Mouse (Mus musculus) liver, embryonic 14.5 days (tissue): ENCODE data around the gene Acr.

ENCODE experiments used
- CTCF ChIP-seq: IDR thresholded peaks from 2 replicates; pipeline ENCODE4 v1.5.1; 2016; ENCODE audit warnings: antibody characterized with exemption, low read depth, control low read depth
- EP300 ChIP-seq: IDR thresholded peaks from 2 replicates; pipeline ENCODE4 v1.6.1; 2016; ENCODE audit warnings: antibody characterized with exemption, low read depth

DNA sequence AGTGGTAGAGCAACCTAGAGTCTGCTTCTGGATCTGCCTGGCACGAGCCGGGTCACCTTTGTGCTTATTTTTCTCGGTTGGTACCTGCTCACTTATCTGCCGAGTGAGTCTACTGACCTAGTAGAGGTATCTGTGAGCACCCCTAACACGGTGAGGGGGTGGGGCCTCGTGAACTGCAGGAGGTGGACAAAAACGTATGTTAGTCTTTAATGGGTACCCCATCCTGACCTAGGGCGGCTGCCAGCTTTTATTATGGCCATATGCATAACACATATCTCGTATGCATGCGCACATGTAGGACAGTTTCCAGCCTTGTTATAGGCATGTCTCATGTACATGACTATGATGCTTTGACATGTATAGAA, 34.3 kb upstream of the Acr start:
- TF ChIP-seq EP300 (no peak), CTCF (no peak)
